Mouse (Mus musculus) Patski (cell line): Measurements from ENCODE around the gene Syngap1. TPM values are rescaled to one million over a fixed set of nuclear protein-coding genes. Genes with fewer than 3 reads are reported as not detected.
A peak's percentile ranks its signal among the peaks of the same experiment; 100 is the strongest.

Experiments used
- ATAC-seq: fragments of 100-300 bp; one replicate; pipeline ENCODE4 v1.8.0; 2021
- CTCF ChIA-PET: fragments of 350-600 bp; sonication (Branson Sonifier 250); formaldehyde crosslinking; loops from one replicate; lab custom pipeline; 2022; ENCODE audit warnings: inconsistent platforms; lab: Charles Lee
- POLR2A ChIA-PET: fragments of 350-600 bp; sonication (Branson Sonifier 250); formaldehyde crosslinking; loops from one replicate; lab custom pipeline; 2022; ENCODE audit warnings: antibody characterized with exemption, inconsistent platforms; lab: Charles Lee
- DNase-seq: peaks from one replicate; pipeline ENCODE4 v3.0.0-alpha.2; 2011; ENCODE audit warnings: low read depth, low spot score
- H3K27me3 ChIP-seq: fragments of 371-371 bp; one replicate; pipeline ENCODE4 v1.5.1; 2021
- CTCF ChIP-seq: fragments of 100-300 bp; IDR thresholded peaks from one replicate; pipeline ENCODE4 v1.5.1; 2021
- in situ Hi-C: fragments of 300-500 bp; cut with MboI; formaldehyde crosslinking; loops from 3 replicates; pipeline ENCODE4 v1.11.1; 2018; ENCODE audit warnings: low pct_unique_long_range_greater_than_20kb, mixed read lengths
- polyA plus RNA-seq: library from polyadenylated mRNA; unstranded; gene quantifications from one replicate; pipeline ENCODE4 v1.2.3, GENCODE M21; 2021

Syngap1 gene
- polyA plus RNA-seq, 1 experiment from 2014 or later = 43.4 TPM

- in situ Hi-C loops = loop anchor here (25.0 kb wide), 1 partner anchor 175 kb away; no protein-coding TSS in a partner anchor
- no peak for TF ChIP-seq CTCF
- ChIA-PET POLR2A (interaction anchor here (0.6 to 2.1 kb wide), 4 partner anchors 19 to 921 kb away, joined by 3 to 6 read pairs (median 4); no protein-coding TSS in a partner anchor), CTCF (no interaction called here)
- DNase-seq (no peak), ATAC-seq (no peak)
- H3K27me3 ChIP-seq = no peaks in the 10 kb centered on the region
These were observed 3.9 kb upstream of the Syngap1 start for GRCm38 (mm10) chr17:26936921-26937695.

GRCm38 (mm10) chr17:26937883-26938695 lies 3.0 kb upstream of the Syngap1 start:
- ChIA-PET CTCF (interaction anchor here (0.9 kb wide), 1 partner anchor 32 kb away, joined by 3 read pairs; no protein-coding TSS in a partner anchor), POLR2A (interaction anchor here (0.6 to 2.1 kb wide), 3 partner anchors 18 to 826 kb away, joined by 3 to 6 read pairs (median 3); no protein-coding TSS in a partner anchor)
- TF ChIP-seq CTCF = no peak
- no peaks in the 10 kb centered on the region for H3K27me3 ChIP-seq
- DNase-seq (no peak), ATAC-seq (no peak)
- in situ Hi-C loops = loop anchor here (25.0 kb wide), 1 partner anchor 174 kb away; no protein-coding TSS in a partner anchor

- TF ChIP-seq CTCF = no peak
- no peak for DNase-seq
- H3K27me3 ChIP-seq = no peaks in the 10 kb centered on the region
- in situ Hi-C loops = loop anchor here (25.0 kb wide), 1 partner anchor 174 kb away; no protein-coding TSS in a partner anchor
- no peak for ATAC-seq
- ChIA-PET POLR2A (interaction anchor here (1.3 to 2.1 kb wide), 2 partner anchors 9 to 18 kb away, joined by 4 to 6 read pairs; no protein-coding TSS in a partner anchor), CTCF (interaction anchor here (0.9 kb wide), 1 partner anchor 31 kb away, joined by 3 read pairs; no protein-coding TSS in a partner anchor)
These were observed 2.3 kb upstream of the Syngap1 start for GRCm38 (mm10) chr17:26938731-26939130.

GRCm38 (mm10) chr17:26939178-26939972 lies 1.7 kb upstream of the Syngap1 start, which contains the start of gene Cuta:
TSS of gene Cuta (minus strand) at chr17:26939569.
- in situ Hi-C loops = loop anchor here (25.0 kb wide), 1 partner anchor 173 kb away; no protein-coding TSS in a partner anchor
- POLR2A ChIA-PET = interaction anchor here (1.1 to 1.3 kb wide), 2 partner anchors 9 to 34 kb away, joined by 3 to 4 read pairs; partner anchors contain the start of gene Zbtb9

GRCm38 (mm10) chr17:26939973-26940300 lies 1.1 kb upstream of the Syngap1 start:
- DNase-seq = no peak
- in situ Hi-C loops = loop anchor here (25.0 kb wide), 1 partner anchor 172 kb away; no protein-coding TSS in a partner anchor
- ChIA-PET POLR2A (interaction anchor here (1.1 to 1.3 kb wide), 2 partner anchors 8 to 33 kb away, joined by 3 to 4 read pairs; partner anchors contain the start of gene Zbtb9), CTCF (no interaction called here)
- H3K27me3 ChIP-seq = no peaks in the 10 kb centered on the region
- TF ChIP-seq CTCF = no peak
- ATAC-seq = no peak

More at GRCm38 (mm10) chr17:26939178-26939972, 1.7 kb upstream of the Syngap1 start, which contains the start of gene Cuta:
- CTCF ChIA-PET = no interaction called here
- ATAC-seq = peak; percentile 89
- H3K27me3 ChIP-seq = no peaks in the 10 kb centered on the region
- peak; percentile 96 for DNase-seq
- no peak for TF ChIP-seq CTCF

GRCm38 (mm10) chr17:26941841-26942570 lies 953 bp downstream of the Syngap1 start:
- in situ Hi-C loops = loop anchor here (25.0 kb wide), 1 partner anchor 170 kb away; no protein-coding TSS in a partner anchor
- ATAC-seq = no peak
- ChIA-PET CTCF (no interaction called here), POLR2A (interaction anchor here (0.7 kb wide), 1 partner anchor 75 kb away, joined by 3 read pairs; no protein-coding TSS in a partner anchor)
- no peaks in the 10 kb centered on the region for H3K27me3 ChIP-seq
- DNase-seq = no peak
- no peak for TF ChIP-seq CTCF

GRCm38 (mm10) chr17:26945824-26946495 lies 4.9 kb downstream of the Syngap1 start:
- DNase-seq (no peak), ATAC-seq (no peak)
- CTCF ChIA-PET = no interaction called here
- POLR2A ChIA-PET = no interaction called here
- H3K27me3 ChIP-seq = no peaks in the 10 kb centered on the region
- no peak for TF ChIP-seq CTCF
- in situ Hi-C loops = loop anchor here (25.0 kb wide), 1 partner anchor 166 kb away; no protein-coding TSS in a partner anchor

- CTCF ChIA-PET = no interaction called here
- no peak for ATAC-seq
- TF ChIP-seq CTCF = no peak
- H3K27me3 ChIP-seq = no peaks in the 10 kb centered on the region
- DNase-seq = no peak
- in situ Hi-C loops = loop anchor here (25.0 kb wide), 1 partner anchor 166 kb away; no protein-coding TSS in a partner anchor
- POLR2A ChIA-PET = no interaction called here
These were observed 5.5 kb downstream of the Syngap1 start for GRCm38 (mm10) chr17:26946567-26946966.
